Mouse (Mus musculus) layer of hippocampus, adult 11-12 months (tissue): Measurements from ENCODE around the gene Rgp1.
"Not testable (repeated sequence)": the region's sequence is repeated elsewhere in the genome, so short reads cannot be mapped to it uniquely, and the experiment has no call there.

Source experiments
- DNase-seq: peaks from one replicate; pipeline ENCODE4 v3.0.0; 2022; ENCODE audit warnings: low spot score

Rgp1 gene

DNA sequence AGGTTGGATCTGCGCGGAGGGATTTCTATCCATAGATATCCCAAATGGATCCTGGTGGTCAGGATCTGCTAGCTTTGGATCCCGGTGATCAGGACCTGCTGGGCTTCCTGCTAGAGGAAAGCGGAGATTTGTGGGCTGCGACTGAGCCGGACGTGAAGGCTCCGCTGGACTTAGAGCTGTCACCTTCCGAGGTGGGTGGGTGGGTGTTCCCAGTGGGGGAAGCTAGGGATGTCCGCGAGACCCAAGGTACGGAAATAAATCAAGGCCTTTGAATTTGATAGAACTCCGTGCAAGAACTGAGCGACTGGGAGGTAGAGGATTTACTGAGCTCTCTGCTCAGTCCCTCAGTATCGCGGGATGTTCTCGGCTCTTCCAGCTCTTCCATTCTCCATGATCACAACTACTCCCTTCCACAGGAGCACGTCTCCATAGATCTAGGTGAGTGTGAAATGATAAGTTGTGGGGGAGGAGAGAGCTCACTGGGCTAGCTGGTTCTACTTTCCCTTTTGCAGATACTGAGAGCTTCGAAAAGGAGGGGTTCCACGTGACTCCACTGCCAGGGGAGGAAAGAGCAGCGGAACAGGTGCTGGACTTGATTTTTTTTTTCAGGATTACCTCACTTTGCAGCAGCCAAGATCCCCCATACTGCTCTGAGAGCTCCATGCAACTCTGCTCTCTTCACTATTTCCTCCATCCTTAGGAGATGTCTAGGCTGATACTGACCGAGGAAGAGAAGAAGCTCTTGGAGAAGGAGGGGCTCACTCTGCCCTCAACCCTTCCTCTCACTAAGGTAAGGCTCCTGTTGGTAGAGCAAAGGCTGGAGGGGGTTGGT, 15.5 kb upstream of the Rgp1 start:
- no peak for DNase-seq

DNA sequence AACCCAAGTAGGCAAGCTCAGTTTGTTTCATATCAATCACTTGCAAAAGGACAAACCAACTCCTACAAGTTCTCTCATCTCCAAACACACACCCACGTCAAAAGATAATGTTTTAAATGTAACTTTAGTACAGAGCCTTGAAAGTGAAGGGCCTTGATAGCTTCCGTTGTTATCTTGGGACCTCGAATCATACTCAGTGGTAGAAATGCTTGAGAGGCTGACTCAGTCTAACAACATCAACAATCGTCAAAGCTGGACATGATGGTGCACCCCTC, 15.0 kb upstream of the Rgp1 start:
- DNase-seq, result no peak

GRCm38 (mm10) chr4:43564231-43564630, 14.3 kb upstream of the Rgp1 start:
- no peak for DNase-seq

- DNase-seq, result no peak
These were observed 11.4 kb upstream of the Rgp1 start for GRCm38 (mm10) chr4:43567140-43567539.

- no peak for DNase-seq
These were observed 7.0 kb upstream of the Rgp1 start for GRCm38 (mm10) chr4:43571395-43572045.

DNA sequence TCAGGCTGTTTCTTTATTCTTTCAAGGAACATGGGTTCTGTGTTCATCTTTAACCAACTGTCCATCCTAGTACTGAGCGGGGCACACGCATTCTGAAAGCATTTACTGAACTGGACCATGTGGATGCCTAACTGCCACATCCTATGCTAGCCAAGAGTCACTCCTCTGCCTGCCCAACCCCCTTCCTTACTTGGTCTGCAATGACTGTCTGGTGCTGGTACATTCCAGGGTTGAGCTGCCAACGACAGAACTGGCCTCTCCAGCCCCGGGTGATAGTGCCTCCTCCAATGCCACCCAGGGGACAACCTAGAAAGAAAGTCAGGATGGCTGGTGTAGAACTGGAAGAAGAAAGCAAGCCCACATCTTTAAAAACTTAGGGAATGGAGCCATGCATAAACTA, 5.0 kb upstream of the Rgp1 start:
- no peak for DNase-seq

- DNase-seq, result no peak
These were observed 3.2 kb upstream of the Rgp1 start for GRCm38 (mm10) chr4:43575356-43575755.

- no peak for DNase-seq
These were observed 1.2 kb upstream of the Rgp1 start for GRCm38 (mm10) chr4:43577237-43577881.

- no peak for DNase-seq
These were observed 741 bp downstream of the Rgp1 start for GRCm38 (mm10) chr4:43579256-43579655.

- DNase-seq, result no peak
These were observed 1.2 kb downstream of the Rgp1 start for GRCm38 (mm10) chr4:43579731-43580130.

DNA sequence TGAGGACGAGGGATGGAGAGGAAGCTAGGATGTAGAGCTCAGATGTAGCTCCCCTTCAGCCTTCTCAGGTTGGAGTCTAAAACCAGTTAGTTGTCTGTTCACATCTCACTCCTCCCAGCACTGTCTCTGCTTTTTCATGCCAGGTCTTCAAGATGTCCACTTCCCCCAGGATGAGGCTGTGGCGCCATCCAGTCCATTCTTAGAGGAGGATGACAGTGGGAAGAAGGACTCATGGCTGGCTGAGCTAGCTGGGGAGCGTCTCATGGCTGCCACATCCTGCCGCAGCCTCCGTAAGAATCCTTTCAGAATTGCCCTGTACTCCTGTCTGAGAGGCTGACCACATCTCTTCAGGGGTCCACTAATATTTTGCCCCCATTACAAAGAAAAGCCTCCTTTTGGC, 2.2 kb downstream of the Rgp1 start:
- no peak for DNase-seq

GRCm38 (mm10) chr4:43581381-43581780, 2.9 kb downstream of the Rgp1 start:
- DNase-seq, result no peak

- DNase-seq, result no peak
These were observed 3.7 kb downstream of the Rgp1 start for GRCm38 (mm10) chr4:43582241-43582640.

- no peak for DNase-seq
These were observed 4.9 kb downstream of the Rgp1 start for GRCm38 (mm10) chr4:43583421-43583820.

- no peak for DNase-seq
These were observed 6.2 kb downstream of the Rgp1 start, which contains the start of gene Msmp for GRCm38 (mm10) chr4:43584444-43585416. TSS of gene Msmp (minus strand) at chr4:43584494.

DNA sequence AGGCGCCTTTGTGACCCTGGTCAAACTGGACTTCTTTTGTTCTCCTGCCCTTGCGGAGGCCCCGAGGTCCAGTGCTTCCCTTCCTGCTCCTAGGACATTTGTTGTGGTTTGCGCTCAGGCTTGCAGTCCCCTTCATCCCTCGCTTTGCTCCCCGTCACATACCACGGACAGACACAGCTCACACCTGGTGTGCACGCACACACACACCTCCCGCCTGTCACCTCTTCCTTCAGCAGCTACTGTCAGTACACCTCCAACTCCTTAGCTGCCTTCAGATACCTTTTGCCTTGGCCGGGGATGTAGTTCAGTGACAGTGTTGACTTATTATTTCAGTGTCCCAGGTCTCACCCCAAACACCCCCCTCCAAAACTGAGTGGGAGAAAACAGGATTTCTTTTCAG, 7.2 kb downstream of the Rgp1 start:
- DNase-seq, result no peak

- no peak for DNase-seq
These were observed 7.9 kb downstream of the Rgp1 start for GRCm38 (mm10) chr4:43586411-43586810.

DNA sequence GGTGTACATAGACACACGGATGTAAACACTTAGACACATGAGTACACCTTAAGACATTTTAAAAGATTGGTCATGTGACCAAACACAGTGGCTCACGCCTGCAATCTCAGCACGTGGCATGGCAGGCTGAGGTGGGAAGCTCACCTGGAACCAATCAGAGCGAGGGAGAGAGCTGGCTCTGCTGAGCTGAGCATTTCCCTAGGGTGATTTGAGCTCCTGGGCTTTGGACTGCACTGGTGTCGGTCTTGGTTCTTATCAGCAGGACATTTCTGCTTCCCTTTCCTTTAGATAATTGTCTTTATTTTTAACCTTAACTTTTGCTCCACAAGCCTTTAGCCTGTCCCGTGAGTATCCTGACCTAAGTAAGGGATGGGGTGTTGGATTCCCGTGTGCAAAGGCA, 9.2 kb downstream of the Rgp1 start:
- DNase-seq, result no peak

GRCm38 (mm10) chr4:43591543-43591942, 13.0 kb downstream of the Rgp1 start:
- DNase-seq, result no peak

DNA sequence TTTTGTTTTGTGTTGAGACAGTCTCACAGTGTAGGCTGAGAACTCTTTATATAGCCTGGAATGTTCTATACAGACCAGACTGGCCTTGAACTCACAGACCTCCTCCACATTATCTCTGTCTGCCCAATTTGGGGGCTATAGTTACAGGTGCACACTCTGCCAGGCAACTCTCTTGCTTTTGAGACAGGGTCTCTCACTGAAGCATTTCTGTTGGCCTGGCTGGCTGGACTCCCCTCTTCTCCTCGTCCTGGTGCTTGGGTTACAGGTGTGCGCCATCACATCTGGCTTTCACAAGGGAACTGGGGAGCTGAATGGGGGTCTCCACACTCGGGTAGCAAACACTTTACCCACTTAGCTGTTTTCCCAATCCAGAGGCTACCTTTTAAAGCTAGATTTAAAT, 13.4 kb downstream of the Rgp1 start:
- no peak for DNase-seq

DNA sequence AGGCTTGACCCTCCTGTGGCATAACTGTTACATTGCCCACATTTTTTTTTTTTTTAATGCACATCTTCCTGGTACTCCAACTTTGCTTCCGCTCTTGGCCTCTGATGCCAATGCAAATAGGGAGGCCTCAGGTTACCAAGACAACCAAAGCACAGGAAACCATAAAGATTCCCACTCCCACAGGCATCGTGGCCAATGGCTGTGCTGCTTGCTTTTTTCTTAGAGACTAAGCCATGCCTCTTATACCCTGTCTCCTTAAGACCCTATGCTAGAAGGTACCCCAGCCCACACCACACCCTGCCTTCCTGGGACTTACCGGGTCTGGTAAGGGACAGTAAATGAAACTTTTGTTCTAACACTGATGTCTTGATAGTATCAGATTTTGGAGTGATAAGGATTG, 14.9 kb downstream of the Rgp1 start:
- no peak for DNase-seq

GRCm38 (mm10) chr4:43596597-43596996, 18.1 kb downstream of the Rgp1 start:
- DNase-seq, result not testable (repeated sequence)
